Mouse (Mus musculus) granulocyte monocyte progenitor cell, adult 5-6 weeks (primary cell): Measurements from ENCODE around the gene Hectd4. TPM values are rescaled to one million over a fixed set of nuclear protein-coding genes. Genes with fewer than 3 reads are reported as not detected.
"Not testable (repeated sequence)": the region's sequence is repeated elsewhere in the genome, so short reads cannot be mapped to it uniquely, and the experiment has no call there.

Experiments
- ATAC-seq: replicated peaks from 2 replicates; pipeline ENCODE4 v1.8.0; 2016; ENCODE audit warnings: mild to moderate bottlenecking, moderate TSS enrichment, inconsistent platforms; ENCODE audit not compliant: poor library complexity, severe bottlenecking
- total RNA-seq, 2 experiments: library from RNA; stranded (forward) in 1 of 2; stranded (reverse) in 1 of 2; fragments of 200-712, 200-1000 nt in 1 of 2; fragments of >200 nt in 1 of 2; fragmentation: Nextera tagmentation in 1 of 2; gene quantifications; 2 replicates each; pipeline ENCODE4 v1.2.3; 2014 to 2017

Gene Hectd4
- total RNA-seq, 2 experiments from 2014 or later, result 12.8 to 28.1 TPM

GRCm38 (mm10) chr5:121205537-121206130, 14.4 kb upstream of the Hectd4 start:
- ATAC-seq, result not testable (repeated sequence)

GRCm38 (mm10) chr5:121206540-121206939, 13.5 kb upstream of the Hectd4 start:
- ATAC-seq, result no peak

GRCm38 (mm10) chr5:121206984-121207383, 13.0 kb upstream of the Hectd4 start:
- no peak for ATAC-seq

- ATAC-seq, result no peak
Observed at GRCm38 (mm10) chr5:121209755-121210600, 10.0 kb upstream of the Hectd4 start.

- ATAC-seq, result no peak
Observed at GRCm38 (mm10) chr5:121210601-121210924, 9.5 kb upstream of the Hectd4 start.

- ATAC-seq, result no peak
Observed at GRCm38 (mm10) chr5:121212108-121212507, 7.9 kb upstream of the Hectd4 start.

GRCm38 (mm10) chr5:121214707-121215106, 5.3 kb upstream of the Hectd4 start:
- no peak for ATAC-seq

- ATAC-seq, result peak; percentile 41
Observed at GRCm38 (mm10) chr5:121215380-121216125, 4.5 kb upstream of the Hectd4 start.

- ATAC-seq, result peak; percentile 41
Observed at GRCm38 (mm10) chr5:121216126-121216446, 3.9 kb upstream of the Hectd4 start.

GRCm38 (mm10) chr5:121216584-121217312, 3.3 kb upstream of the Hectd4 start:
- ATAC-seq, result not testable (repeated sequence)

- no peak for ATAC-seq
Observed at GRCm38 (mm10) chr5:121217313-121217634, 2.7 kb upstream of the Hectd4 start.

GRCm38 (mm10) chr5:121219190-121219589, 829 bp upstream of the Hectd4 start:
- ATAC-seq, result no peak

GRCm38 (mm10) chr5:121220732-121221301, 798 bp downstream of the Hectd4 start:
- ATAC-seq, result peak; percentile 53

GRCm38 (mm10) chr5:121221328-121221850, 1.4 kb downstream of the Hectd4 start:
- ATAC-seq, result no peak

- not testable (repeated sequence) for ATAC-seq
Observed at GRCm38 (mm10) chr5:121224020-121224419, 4.0 kb downstream of the Hectd4 start.

GRCm38 (mm10) chr5:121224856-121225255, 4.8 kb downstream of the Hectd4 start:
- no peak for ATAC-seq

GRCm38 (mm10) chr5:121225854-121226253, 5.8 kb downstream of the Hectd4 start:
- ATAC-seq, result no peak

GRCm38 (mm10) chr5:121226406-121226805, 6.4 kb downstream of the Hectd4 start:
- ATAC-seq, result no peak

GRCm38 (mm10) chr5:121226845-121227244, 6.8 kb downstream of the Hectd4 start:
- no peak for ATAC-seq

GRCm38 (mm10) chr5:121227330-121227729, 7.3 kb downstream of the Hectd4 start:
- ATAC-seq, result not testable (repeated sequence)
